Mouse (Mus musculus) myocyte (in vitro differentiated cells): ENCODE data around the gene Smyd1. TPM values are rescaled to one million over a fixed set of nuclear protein-coding genes. Genes with fewer than 3 reads are reported as not detected.

Experiments
- H3K27me3 ChIP-seq: one replicate; pipeline ENCODE4 v1.6.1; 2011; ENCODE audit not compliant: control insufficient read depth, insufficient read depth, insufficient read length
- H3K36me3 ChIP-seq: one replicate; pipeline ENCODE4 v1.6.1; 2011; ENCODE audit not compliant: control insufficient read depth, insufficient read depth
- H3K4me2 ChIP-seq: one replicate; pipeline ENCODE4 v1.6.1; 2011; ENCODE audit warnings: low read depth, control low read depth
- H3K4me3 ChIP-seq: one replicate; pipeline ENCODE4 v1.5.1; 2011; ENCODE audit warnings: mild to moderate bottlenecking, control low read depth, moderate library complexity
- H3K79me2 ChIP-seq: one replicate; pipeline ENCODE4 v1.6.1; 2011; ENCODE audit not compliant: control insufficient read depth, insufficient read depth
- H3ac ChIP-seq: one replicate; pipeline ENCODE4 v1.6.1; 2011; ENCODE audit not compliant: control insufficient read depth, insufficient read length
- CEBPB ChIP-seq: IDR thresholded peaks from 2 replicates; pipeline ENCODE4 v1.6.1; 2011; ENCODE audit warnings: mild to moderate bottlenecking, moderate library complexity; ENCODE audit not compliant: poor library complexity, insufficient read depth, severe bottlenecking
- E2F4 ChIP-seq: IDR thresholded peaks from one replicate; pipeline ENCODE4 v1.6.1; 2011; ENCODE audit warnings: mild to moderate bottlenecking, control low read depth, moderate library complexity; ENCODE audit not compliant: insufficient read depth
- MAX ChIP-seq: IDR thresholded peaks from one replicate; pipeline ENCODE4 v1.6.1; 2011; ENCODE audit warnings: low read depth, mild to moderate bottlenecking, control low read depth
- MYOD1 ChIP-seq, 3 experiments: IDR thresholded peaks; one replicate each; pipeline ENCODE4 v1.6.1; 2011; ENCODE audit warnings: control low read depth in 2 of 3, low read depth in 2 of 3, mild to moderate bottlenecking in 2 of 3, moderate library complexity in 1 of 3; ENCODE audit not compliant: insufficient read length in 2 of 3, control insufficient read depth in 1 of 3
- MYOG ChIP-seq, 3 experiments: IDR thresholded peaks; one replicate each; pipeline ENCODE4 v1.6.1; 2011; ENCODE audit warnings: control low read depth in 2 of 3, low read depth in 2 of 3, mild to moderate bottlenecking in 2 of 3; ENCODE audit not compliant: insufficient read length in 2 of 3, control insufficient read depth in 1 of 3, insufficient read depth in 1 of 3
- POLR2A ChIP-seq: IDR thresholded peaks from one replicate; pipeline ENCODE4 v1.6.1; 2011; ENCODE audit warnings: low read depth, mild to moderate bottlenecking, control low read depth, moderate library complexity; ENCODE audit not compliant: insufficient read length
- POLR2AphosphoS2 ChIP-seq: IDR thresholded peaks from one replicate; pipeline ENCODE4 v1.6.1; 2011; ENCODE audit warnings: low read depth, control low read depth; ENCODE audit not compliant: insufficient read length
- REST ChIP-seq: IDR thresholded peaks from one replicate; pipeline ENCODE4 v1.6.1; 2011; ENCODE audit warnings: mild to moderate bottlenecking, control low read depth, moderate library complexity; ENCODE audit not compliant: insufficient read depth, insufficient read length
- SRF ChIP-seq: IDR thresholded peaks from one replicate; pipeline ENCODE4 v1.6.1; 2011; ENCODE audit warnings: low read depth; ENCODE audit not compliant: control insufficient read depth, insufficient read length
- TCF12 ChIP-seq: IDR thresholded peaks from one replicate; pipeline ENCODE4 v1.6.1; 2011; ENCODE audit warnings: mild to moderate bottlenecking, control low read depth; ENCODE audit not compliant: poor library complexity, insufficient read depth, severe bottlenecking
- TCF3 ChIP-seq: IDR thresholded peaks from one replicate; pipeline ENCODE4 v1.6.1; 2011; ENCODE audit warnings: low read depth, control low read depth; ENCODE audit not compliant: insufficient read length
- USF1 ChIP-seq: IDR thresholded peaks from one replicate; pipeline ENCODE4 v1.6.1; 2011; ENCODE audit warnings: low read depth, mild to moderate bottlenecking, control low read depth, moderate library complexity
- polyA plus RNA-seq: library from polyadenylated mRNA; unstranded; fragments of >200 nt; fragmentation: generic; extraction: Trizol; gene quantifications from one replicate; pipeline ENCODE4 v1.2.1, GENCODE M21; 2012; ENCODE audit warnings: missing spikeins

The Smyd1 gene
- polyA plus RNA-seq, 1 experiment, result 141 TPM

DNA sequence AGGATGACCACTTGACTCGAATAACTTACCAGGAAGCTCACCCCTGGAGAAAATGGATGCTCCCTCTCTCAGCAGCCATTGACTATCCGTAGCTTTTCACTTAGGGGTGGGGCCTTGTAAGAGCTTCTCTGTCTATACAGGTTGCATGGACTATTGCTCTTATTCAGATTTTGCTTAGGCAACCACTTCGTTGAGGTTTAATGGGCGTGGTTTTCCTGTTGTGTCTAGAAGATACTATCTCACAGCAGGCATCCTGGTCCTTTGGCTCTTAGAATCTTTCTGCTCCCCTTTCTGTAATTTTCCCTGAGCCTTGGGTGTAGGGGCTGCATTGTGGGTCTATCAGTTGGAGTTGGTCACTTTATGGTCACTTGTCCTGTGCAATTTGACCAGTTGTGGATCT, 100.5 kb downstream of the Smyd1 start:
- H3K36me3 ChIP-seq, result peaks cover 19% of the 10 kb centered on the region
- H3K27me3 ChIP-seq, result no peaks in the 10 kb centered on the region

DNA sequence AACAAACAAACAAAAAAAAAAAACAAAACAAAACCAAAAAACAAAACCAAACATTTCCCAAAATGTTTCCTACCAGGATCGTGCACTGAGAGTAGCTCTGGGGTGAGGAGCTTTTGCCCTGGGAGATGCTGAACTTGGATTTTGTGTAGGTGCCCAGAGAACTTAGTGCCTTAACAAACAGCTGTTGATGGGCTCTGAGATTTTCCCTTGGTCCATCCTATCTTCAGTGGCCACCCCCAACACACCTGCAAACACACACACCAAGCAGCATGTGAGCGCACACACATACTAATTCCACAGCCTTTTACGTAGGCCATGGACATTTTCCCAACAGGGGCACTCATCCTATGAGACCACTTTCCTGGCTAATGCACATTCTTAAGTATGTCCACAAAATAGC, 109.6 kb downstream of the Smyd1 start:
- peaks cover 5% of the 10 kb centered on the region for H3K36me3 ChIP-seq

More for the DNA sequence above, 100.5 kb downstream of the Smyd1 start:
- H3K4me3 ChIP-seq, result no peak overlapping the region
- TF ChIP-seq TCF12, result no peak
- no peak for TF ChIP-seq TCF3
- TF ChIP-seq CEBPB, result no peak
- TF ChIP-seq POLR2AphosphoS2, result no peak
- TF ChIP-seq SRF, result no peak
- TF ChIP-seq POLR2A, result no peak
- no peak for TF ChIP-seq E2F4
- no peak for TF ChIP-seq REST
- no peak for TF ChIP-seq MYOG (IDR thresholded peaks at IDR 0.05; ENCODE audit: control insufficient read depth in 1 of 3, insufficient read depth in 1 of 3, insufficient read length in 2 of 3, low read depth in 2 of 3)
- TF ChIP-seq MAX, result no peak
- no peak for TF ChIP-seq MYOD1 (IDR thresholded peaks at IDR 0.05; ENCODE audit: control insufficient read depth in 1 of 3, insufficient read length in 2 of 3, low read depth in 2 of 3)
- TF ChIP-seq USF1, result no peak
- no peak overlapping the region for H3ac ChIP-seq
- no peaks in the 10 kb centered on the region for H3K79me2 ChIP-seq
- no peak overlapping the region for H3K4me2 ChIP-seq

DNA sequence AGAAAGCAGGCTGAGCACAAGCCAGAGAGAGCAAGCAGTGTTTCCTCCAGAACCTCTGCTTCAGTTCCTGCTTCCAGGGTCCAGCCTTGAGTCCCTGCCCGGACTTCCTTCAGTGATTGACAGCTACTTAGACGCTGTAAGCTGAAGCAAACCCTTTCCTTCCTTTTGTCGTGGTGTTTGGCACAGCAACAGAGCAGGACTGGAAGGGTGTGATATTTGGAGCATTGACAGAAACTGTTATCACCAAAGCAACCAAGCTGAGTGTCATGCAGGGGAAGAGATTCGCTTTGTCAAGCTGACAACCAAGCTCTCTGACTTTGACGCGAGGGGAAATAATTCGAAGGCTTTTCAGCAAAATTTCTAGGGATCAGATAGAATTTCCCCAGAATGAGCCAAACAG, 110.1 kb downstream of the Smyd1 start:
- no peaks in the 10 kb centered on the region for H3K79me2 ChIP-seq
- H3K27me3 ChIP-seq, result no peaks in the 10 kb centered on the region
- H3K4me3 ChIP-seq, result no peak overlapping the region
- no peak overlapping the region for H3K4me2 ChIP-seq
- no peak overlapping the region for H3ac ChIP-seq
- no peak for TF ChIP-seq USF1
- TF ChIP-seq CEBPB, result no peak
- TF ChIP-seq REST, result no peak
- no peak for TF ChIP-seq TCF12
- no peak for TF ChIP-seq POLR2AphosphoS2
- no peak for TF ChIP-seq SRF
- no peak for TF ChIP-seq TCF3
- H3K36me3 ChIP-seq, result peaks cover 2% of the 10 kb centered on the region

More for the DNA sequence above, 109.6 kb downstream of the Smyd1 start:
- Histone ChIP-seq H3K4me3 (no peak overlapping the region), H3ac (no peak overlapping the region), H3K4me2 (no peak overlapping the region), H3K79me2 (no peaks in the 10 kb centered on the region), H3K27me3 (no peaks in the 10 kb centered on the region)
- no peak for TF ChIP-seq TCF12
- no peak for TF ChIP-seq POLR2AphosphoS2
- no peak for TF ChIP-seq SRF
- TF ChIP-seq MYOD1 (IDR thresholded peaks at IDR 0.05; ENCODE audit: control insufficient read depth in 1 of 3, insufficient read length in 2 of 3, low read depth in 2 of 3), result no peak
- no peak for TF ChIP-seq CEBPB
- TF ChIP-seq REST, result no peak
- TF ChIP-seq USF1, result no peak
- TF ChIP-seq MYOG (IDR thresholded peaks at IDR 0.05; ENCODE audit: control insufficient read depth in 1 of 3, insufficient read depth in 1 of 3, insufficient read length in 2 of 3, low read depth in 2 of 3), result no peak
- TF ChIP-seq TCF3, result no peak
- TF ChIP-seq MAX, result no peak
- TF ChIP-seq E2F4, result no peak
- TF ChIP-seq POLR2A, result no peak

DNA sequence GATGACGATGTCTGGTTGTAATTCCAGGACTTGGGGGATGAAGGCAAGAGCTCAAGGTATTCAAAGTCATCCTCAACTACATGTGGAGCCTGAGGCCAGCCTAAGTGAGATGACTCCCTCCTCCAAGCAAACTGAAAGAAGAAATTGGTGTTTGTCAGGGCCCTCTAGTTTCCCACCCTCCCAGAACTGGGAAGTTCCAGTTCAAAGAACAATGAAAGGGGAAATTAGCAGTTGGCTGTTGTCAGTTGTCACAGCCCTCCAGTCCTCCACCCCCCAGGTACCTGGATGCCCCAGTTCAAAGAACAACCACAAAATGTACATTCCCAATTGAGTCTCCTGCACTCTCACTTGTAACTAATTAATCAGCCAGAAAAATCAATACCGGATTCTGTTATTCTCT, 113.3 kb downstream of the Smyd1 start:
- H3K79me2 ChIP-seq, result no peaks in the 10 kb centered on the region
- no peaks in the 10 kb centered on the region for H3K27me3 ChIP-seq
- no peak overlapping the region for H3K4me2 ChIP-seq
- TF ChIP-seq MYOG (IDR thresholded peaks at IDR 0.05; ENCODE audit: control insufficient read depth in 1 of 3, insufficient read depth in 1 of 3, insufficient read length in 2 of 3, low read depth in 2 of 3) (no peak), TCF12 (no peak), MYOD1 (IDR thresholded peaks at IDR 0.05; ENCODE audit: control insufficient read depth in 1 of 3, insufficient read length in 2 of 3, low read depth in 2 of 3) (no peak), POLR2A (no peak), REST (no peak), SRF (no peak), TCF3 (no peak), CEBPB (no peak), MAX (no peak), USF1 (no peak), POLR2AphosphoS2 (no peak), E2F4 (no peak)
- no peak overlapping the region for H3K4me3 ChIP-seq
- H3K36me3 ChIP-seq, result no peaks in the 10 kb centered on the region
- H3ac ChIP-seq, result no peak overlapping the region

DNA sequence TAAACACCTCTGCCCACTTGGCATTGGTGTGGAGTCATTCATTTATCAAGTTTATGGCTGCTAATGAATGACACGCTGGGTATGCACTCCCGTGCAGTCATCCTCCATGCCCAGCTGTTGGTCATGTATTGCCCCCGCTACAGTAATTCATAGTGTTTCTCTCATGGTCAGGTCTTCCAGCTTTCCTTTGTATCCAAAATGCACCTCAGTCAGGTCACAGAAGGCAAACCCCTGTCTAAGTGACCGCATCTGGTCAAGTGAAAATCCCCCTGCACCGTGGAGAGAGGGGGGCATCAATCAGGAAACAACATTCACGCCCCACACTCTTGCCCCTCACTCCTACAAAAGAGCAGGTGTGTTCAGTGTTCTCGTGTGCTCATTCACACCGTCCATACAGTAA, 117.9 kb downstream of the Smyd1 start:
- no peak for TF ChIP-seq E2F4
- no peak for TF ChIP-seq MYOG (IDR thresholded peaks at IDR 0.05; ENCODE audit: control insufficient read depth in 1 of 3, insufficient read depth in 1 of 3, insufficient read length in 2 of 3, low read depth in 2 of 3)
- TF ChIP-seq MYOD1 (IDR thresholded peaks at IDR 0.05; ENCODE audit: control insufficient read depth in 1 of 3, insufficient read length in 2 of 3, low read depth in 2 of 3), result no peak
- TF ChIP-seq TCF12, result no peak
- TF ChIP-seq USF1, result no peak
- TF ChIP-seq POLR2AphosphoS2, result no peak
- no peak for TF ChIP-seq POLR2A
- TF ChIP-seq TCF3, result no peak
- no peak for TF ChIP-seq REST
- no peak for TF ChIP-seq MAX
- no peak for TF ChIP-seq SRF
- no peak for TF ChIP-seq CEBPB
- no peak overlapping the region for H3K4me3 ChIP-seq
- H3ac ChIP-seq, result no peak overlapping the region
- no peaks in the 10 kb centered on the region for H3K36me3 ChIP-seq
- H3K79me2 ChIP-seq, result no peaks in the 10 kb centered on the region
- no peak overlapping the region for H3K4me2 ChIP-seq
- no peaks in the 10 kb centered on the region for H3K27me3 ChIP-seq
